Comparison of ENCODE assay signal across 8 mouse cellular contexts in genomic region chr8:103813954-103814591, GRCm38 (mm10).
DNase-seq lines count a peak whose midpoint lies in the region; ATAC-seq lines count a peak whose summit lies in the region.

No protein-coding gene starts in this region.

- no peak overlapping the region for H3K4me3 ChIP-seq in heart, embryonic 13.5 days

- DNase-seq in heart, adult 8-10 months (ENCODE audit: low spot score) = no peak
- peak; percentile 50 to 61 for DNase-seq in right cerebral cortex, postnatal 10 days (ENCODE audit: low spot score in 2 of 2)
- DNase-seq in right cerebral cortex, postnatal 14 days = no peak
- peak; percentile 62 for DNase-seq in kidney, postnatal 14 days
- peak; percentile 70 for DNase-seq in retina, postnatal 1 day
- DNase-seq in left cerebral cortex, adult 9 months (ENCODE audit: low spot score in 2 of 2) = no peak
- DNase-seq in urinary bladder, adult 18-20 months (ENCODE audit: low spot score in 2 of 2) = no peak

- H3K4me2 ChIP-seq in heart, embryonic 13.5 days = no peak overlapping the region

- no peak for ATAC-seq in heart, embryonic 13.5 days (ENCODE audit: extremely low read depth, insufficient number of reproducible peaks, low FRiP score, low TSS enrichment)

- H3K27ac ChIP-seq in heart, embryonic 13.5 days (replicated peaks) = 0 out of 2 replicates have a peak overlapping the region, but pooled peaks have one; percentile 9

- H3K36me3 ChIP-seq in heart, embryonic 13.5 days = no peaks in the 10 kb centered on the region

- H3K4me1 ChIP-seq in heart, embryonic 13.5 days = peaks cover 4% of the 10 kb centered on the region

- 72% methylated on average over 10 of the region's 10 CpGs for WGBS in heart, embryonic 13.5 days

- H3K9ac ChIP-seq in heart, embryonic 13.5 days = no peak overlapping the region

- no peaks in the 10 kb centered on the region for H3K27me3 ChIP-seq in heart, embryonic 13.5 days (replicated peaks)

- H3K9me3 ChIP-seq in heart, embryonic 13.5 days = no peaks in the 10 kb centered on the region

Comparison
In these comparisons a context has a peak if more than half of its experiments do, and no peak if none do; other contexts are left out.
1. DNase-seq: peak in right cerebral cortex, postnatal 10 days (2 of 2), kidney, postnatal 14 days (single experiment) and retina, postnatal 1 day (single experiment); none in heart, adult 8-10 months (single experiment), right cerebral cortex, postnatal 14 days (single experiment), left cerebral cortex, adult 9 months (0 of 2) and urinary bladder, adult 18-20 months (0 of 2).